Mouse (Mus musculus) colon, adult 2 months (tissue): Measurements from ENCODE around the gene Clec4a4. TPM values are rescaled to one million over a fixed set of nuclear protein-coding genes. Genes with fewer than 3 reads are reported as not detected.

Source experiments
- polyA plus RNA-seq: library from polyadenylated mRNA; depleted of rRNA; stranded (reverse); fragments of >200 nt; gene quantifications from 2 replicates; pipeline ENCODE4 v1.2.3, GENCODE M21; 2012; rRNA removed

Clec4a4 gene
- not detected in 2 replicates for polyA plus RNA-seq

DNA sequence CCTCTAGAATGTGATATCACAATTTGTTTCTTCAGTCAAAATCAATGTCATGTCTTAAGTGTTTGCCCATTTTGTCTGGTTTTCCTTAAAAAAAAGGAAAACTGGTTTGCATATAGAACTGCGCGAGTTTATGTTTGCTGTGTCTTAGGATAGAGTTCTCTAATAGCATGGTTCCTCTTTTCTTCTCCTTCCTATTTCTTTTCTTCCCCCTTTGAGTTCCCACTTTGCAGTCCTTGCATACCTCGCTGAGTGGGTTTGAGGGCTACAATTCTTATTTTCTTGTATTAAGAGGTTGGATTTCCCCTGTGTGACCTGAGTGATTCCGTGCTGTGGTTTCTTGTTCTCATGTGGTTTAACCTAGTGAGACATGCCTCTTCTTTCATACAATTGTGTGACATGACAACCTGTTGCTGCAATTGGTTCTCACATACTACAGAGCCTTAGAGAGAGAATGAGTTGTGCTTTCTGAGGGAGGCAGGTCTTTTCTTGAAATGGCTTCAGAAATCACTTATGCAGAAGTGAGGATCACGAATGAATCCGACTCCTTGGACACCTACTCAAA lies at the start of gene Clec4a4:
TSS of gene Clec4a4 (plus strand) at position 492 of the 562 bp plus-strand sequence.

DNA sequence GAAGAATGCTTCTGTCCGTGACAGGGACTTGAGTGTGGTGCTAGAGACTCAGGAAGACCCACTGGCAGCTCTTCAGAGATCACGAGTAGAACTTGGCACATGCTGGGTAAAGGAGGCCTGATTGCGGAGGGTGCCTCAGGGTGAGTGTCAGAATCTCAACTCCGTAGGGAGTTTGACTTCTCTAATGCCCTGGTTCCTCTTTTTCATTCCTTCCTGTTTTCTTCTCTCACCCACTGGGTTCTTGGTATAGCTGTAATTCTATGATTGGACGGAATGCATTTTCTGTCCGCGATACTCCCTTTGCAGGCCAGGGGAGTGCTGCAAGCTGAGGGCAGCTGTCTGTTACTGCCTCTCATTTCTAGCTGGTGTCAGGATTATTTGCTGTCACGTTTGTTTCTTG lies 37.8 kb upstream of the Clec4a4 start, which contains the start of gene Clec4a3:
TSS of gene Clec4a3 (plus strand) at position 115 of the 400 bp plus-strand sequence.

DNA sequence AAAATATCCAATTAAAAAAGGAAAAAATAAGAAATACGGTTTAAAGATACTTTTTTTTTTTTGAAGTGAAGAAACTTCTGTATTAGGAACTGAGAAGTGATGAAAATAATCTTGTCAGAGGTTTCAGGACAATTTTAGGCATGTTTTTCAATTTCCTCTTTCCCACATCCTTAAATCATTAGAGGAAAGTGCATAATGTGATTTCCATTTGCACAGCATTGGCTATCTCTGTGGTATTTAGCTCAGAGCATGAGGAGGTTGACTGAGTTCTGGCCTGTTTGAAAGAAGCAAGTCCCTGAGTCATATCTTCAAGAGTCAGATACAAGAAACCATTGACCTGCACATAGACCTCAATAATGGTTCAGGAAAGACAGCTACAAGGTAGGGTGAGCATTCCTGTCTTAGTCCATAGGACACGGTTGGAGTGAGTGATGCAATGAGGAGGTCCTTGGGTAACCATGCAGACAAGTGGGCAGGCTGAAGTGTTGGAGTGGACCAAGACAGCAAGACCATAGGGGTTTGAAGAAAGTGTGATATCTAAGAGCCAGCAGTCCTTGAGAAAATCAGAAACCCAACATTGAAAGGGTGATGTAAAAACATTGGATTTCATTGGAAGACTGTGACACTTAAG lies 59.7 kb downstream of the Clec4a4 start, which contains the start of gene Clec4b1:
TSS of gene Clec4b1 (plus strand) at position 221 of the 631 bp plus-strand sequence.

Other genes starting within 250 kb of the Clec4a4 start
- 1.5 and 1.8 TPM in 2 replicates for gene Slc2a3, start 188.7 kb upstream of the Clec4a4 start, polyA plus RNA-seq
- gene Foxj2, start 170.5 kb upstream of the Clec4a4 start, polyA plus RNA-seq, result 13.1 TPM in 2 replicates
- gene C3ar1, start 134.2 kb upstream of the Clec4a4 start, polyA plus RNA-seq, result 1.7 and 1.9 TPM in 2 replicates
- gene Necap1, start 115.9 kb upstream of the Clec4a4 start, polyA plus RNA-seq, result 9.5 and 11.4 TPM in 2 replicates
- gene Clec4a1, start 68.5 kb upstream of the Clec4a4 start, polyA plus RNA-seq, result 1.1 and 1.2 TPM in 2 replicates
- gene Clec4a3, start 37.9 kb upstream of the Clec4a4 start, polyA plus RNA-seq, result 0.19 and 0.34 TPM in 2 replicates
- 0.26 and 0.29 TPM in 2 replicates for gene Clec4b1, start 59.6 kb downstream of the Clec4a4 start, polyA plus RNA-seq
- 0.31 and 0.63 TPM in 2 replicates for gene Clec4a2, start 116.1 kb downstream of the Clec4a4 start, polyA plus RNA-seq
- not detected in 2 replicates for gene Clec4b2, start 182.5 kb downstream of the Clec4a4 start, polyA plus RNA-seq
- gene Clec4n, start 239.5 kb downstream of the Clec4a4 start, polyA plus RNA-seq, result 1.4 and 1.5 TPM in 2 replicates